Mouse (Mus musculus): ENCODE measurements around the gene Klc4. TPM values are rescaled to one million over a fixed set of nuclear protein-coding genes. Genes with fewer than 3 reads are reported as not detected.
A peak's percentile ranks its signal among the peaks of the same experiment; 100 is the strongest.

Gene Klc4
- polyA plus RNA-seq, 1 experiment from 2014 or later, result 12.3 TPM

DNA sequence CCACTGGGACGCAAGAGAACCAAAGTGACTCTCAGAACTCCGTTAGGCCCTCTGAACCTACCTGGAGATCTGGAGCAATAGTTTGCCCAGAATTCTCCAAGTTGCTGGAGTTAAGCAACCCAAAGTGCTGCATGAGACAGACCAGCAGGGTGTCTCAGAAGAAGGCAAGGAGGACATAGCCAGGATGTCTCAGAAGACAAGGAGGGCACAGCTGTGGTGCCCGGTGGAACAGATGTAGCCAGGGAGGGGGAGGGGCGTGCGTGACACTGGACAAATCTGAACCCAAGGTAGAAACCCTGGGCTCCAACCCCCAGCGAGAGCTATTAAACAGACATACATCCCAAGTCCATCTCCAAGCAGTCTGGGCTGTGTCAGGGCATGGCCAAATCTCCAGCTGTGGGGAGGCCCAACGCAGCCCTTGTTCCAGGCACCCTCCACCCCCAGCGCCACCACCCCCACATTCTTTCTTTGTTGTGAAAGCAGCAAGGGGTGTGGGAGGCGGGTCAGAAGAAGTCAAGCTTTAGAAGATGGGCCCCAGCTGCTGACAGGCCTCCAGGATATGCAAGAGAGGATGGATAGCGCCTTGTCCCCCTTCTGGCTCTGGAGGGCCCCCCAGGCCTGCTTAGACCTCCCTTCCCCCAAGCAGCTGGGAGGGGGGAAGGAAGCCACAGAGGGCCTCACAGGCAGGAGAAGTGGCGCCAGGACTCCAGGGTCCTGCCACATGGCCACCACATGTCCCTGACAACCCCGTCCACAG is 16.0 kb downstream of the Klc4 start:
- DNase-seq (ENCODE audit: low spot score), result peak; percentile 68
- peaks cover 26% of the 10 kb centered on the region for H3K4me1 ChIP-seq (replicated peaks; ENCODE audit: control insufficient read depth, insufficient read depth, low read length)
- peak overlapping the region; percentile 44 for H3K27ac ChIP-seq (ENCODE audit: low read depth, low read length)
- H3K9me3 ChIP-seq (ENCODE audit: control insufficient read depth, low read length), result no peaks in the 10 kb centered on the region
- H3K9ac ChIP-seq (ENCODE audit: low read depth, low read length), result peak overlapping the region; percentile 73; the same call in 1 of the 2 replicates
- H3K36me3 ChIP-seq (ENCODE audit: control insufficient read depth, insufficient read depth, low read length), result no peaks in the 10 kb centered on the region
- H3K4me3 ChIP-seq (ENCODE audit: low read depth, low read length), result peak overlapping the region; percentile 60
- 19% methylated on average over 11 of the region's 12 CpGs for WGBS
- H3K27me3 ChIP-seq (replicated peaks; ENCODE audit: control insufficient read depth, insufficient read depth, low read length), result peaks cover 23% of the 10 kb centered on the region
- peak; percentile 37; the same call in 1 of the 2 replicates for ATAC-seq (replicated peaks; ENCODE audit: low FRiP score)
- peak overlapping the region; percentile 74 for H3K4me2 ChIP-seq

DNA sequence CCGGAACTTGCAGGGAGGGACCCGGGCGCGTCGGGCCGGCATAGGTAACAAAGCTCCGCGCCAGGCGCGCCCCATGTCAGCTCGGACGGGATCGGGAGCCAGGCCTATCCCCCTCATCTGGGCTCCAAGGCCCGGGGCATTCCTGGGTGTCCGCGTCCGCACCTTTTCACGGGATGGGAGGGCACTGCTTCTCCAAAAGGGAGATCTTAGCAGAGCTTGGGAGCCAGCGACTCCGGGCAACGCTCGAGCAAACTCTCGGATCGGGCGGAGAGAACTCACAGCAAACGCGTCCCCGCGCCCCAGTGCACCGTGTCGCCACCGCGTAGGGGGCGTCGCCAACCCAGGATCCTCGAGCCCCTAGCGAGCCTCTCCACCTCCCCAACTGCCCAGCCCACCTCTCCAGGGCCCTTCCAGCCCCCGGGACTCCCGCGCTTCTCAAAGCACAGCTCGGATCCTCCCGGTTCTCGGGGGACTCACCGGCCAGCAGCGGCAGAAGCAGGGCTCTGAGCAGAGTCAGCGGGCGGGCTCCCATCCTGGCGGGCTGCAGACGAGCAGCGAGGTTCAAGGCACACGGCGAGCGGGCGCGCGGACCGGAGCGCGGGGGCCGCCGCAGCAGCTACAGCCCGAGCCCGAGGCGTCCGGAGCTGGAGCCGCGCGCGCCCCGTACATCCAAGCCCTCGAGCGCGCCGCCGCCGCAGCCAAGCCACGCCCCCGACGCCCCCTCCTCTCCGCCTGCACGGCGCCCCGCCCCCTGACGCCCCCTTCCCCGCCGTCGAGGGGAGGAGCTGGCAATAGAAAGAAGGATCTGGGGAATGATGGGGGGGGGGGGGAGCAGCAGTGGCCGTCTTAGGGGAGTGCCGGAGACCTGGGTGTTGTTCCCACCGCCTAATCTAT is 16.8 kb downstream of the Klc4 start, which contains the start of gene Ptk7:
TSS of gene Ptk7 (minus strand) at position 714 of the 894 bp plus-strand sequence.
- H3K4me1 ChIP-seq (replicated peaks; ENCODE audit: control insufficient read depth, insufficient read depth, low read length), result peaks cover 33% of the 10 kb centered on the region

DNA sequence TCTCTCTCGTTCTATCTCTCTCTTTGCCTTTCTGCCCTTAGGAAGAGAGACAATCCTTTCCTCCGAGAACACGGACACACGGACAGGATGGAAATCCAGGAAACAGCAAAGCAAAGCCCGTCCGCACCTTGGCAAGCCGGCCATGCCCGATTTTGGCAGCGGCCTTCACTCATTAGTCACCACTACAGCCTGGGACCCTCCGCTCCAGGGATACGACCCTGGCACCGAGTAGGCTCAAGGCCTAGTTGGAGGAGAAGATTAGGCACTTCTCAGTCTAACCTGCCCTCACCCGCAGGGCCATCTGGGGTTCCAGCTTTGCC is 17.4 kb downstream of the Klc4 start:
- WGBS, result 2% methylated on average over 13 of the region's 13 CpGs
- peak overlapping the region; percentile 60 for H3K4me3 ChIP-seq (ENCODE audit: low read depth, low read length)
- H3K36me3 ChIP-seq (ENCODE audit: control insufficient read depth, insufficient read depth, low read length), result no peaks in the 10 kb centered on the region
- no peaks in the 10 kb centered on the region for H3K9me3 ChIP-seq (ENCODE audit: control insufficient read depth, low read length)
- peaks cover 36% of the 10 kb centered on the region for H3K4me1 ChIP-seq (replicated peaks; ENCODE audit: control insufficient read depth, insufficient read depth, low read length)
- ATAC-seq (replicated peaks; ENCODE audit: low FRiP score) (0 out of 2 replicates have a peak, but pooled peaks have one; percentile 3), DNase-seq (ENCODE audit: low spot score) (peak; percentile 71)
- H3K27ac ChIP-seq (ENCODE audit: low read depth, low read length), result no peak overlapping the region
- peaks cover 23% of the 10 kb centered on the region for H3K27me3 ChIP-seq (replicated peaks; ENCODE audit: control insufficient read depth, insufficient read depth, low read length)
- H3K9ac ChIP-seq (ENCODE audit: low read depth, low read length), result peak overlapping the region; percentile 73
- peak overlapping the region; percentile 74 for H3K4me2 ChIP-seq

More for the DNA sequence above, 16.8 kb downstream of the Klc4 start, which contains the start of gene Ptk7:
- peaks cover 23% of the 10 kb centered on the region for H3K27me3 ChIP-seq (replicated peaks; ENCODE audit: control insufficient read depth, insufficient read depth, low read length)
- peak within 1 kb of the TSS; percentile 73 for H3K9ac ChIP-seq (ENCODE audit: low read depth, low read length)
- no peaks in the 10 kb centered on the region for H3K9me3 ChIP-seq (ENCODE audit: control insufficient read depth, low read length)
- H3K4me3 ChIP-seq (ENCODE audit: low read depth, low read length), result peak within 1 kb of the TSS; percentile 60
- under 1% methylated on average over 82 of the region's 90 CpGs for WGBS
- H3K36me3 ChIP-seq (ENCODE audit: control insufficient read depth, insufficient read depth, low read length), result no peaks in the 10 kb centered on the region
- peak within 1 kb of the TSS; percentile 44 for H3K27ac ChIP-seq (ENCODE audit: low read depth, low read length)
- ATAC-seq (replicated peaks; ENCODE audit: low FRiP score), result peak; percentile 44; the same call in 1 of the 2 replicates
- H3K4me2 ChIP-seq, result peak within 1 kb of the TSS; percentile 74
- DNase-seq (ENCODE audit: low spot score), result peak; percentile 83

DNA sequence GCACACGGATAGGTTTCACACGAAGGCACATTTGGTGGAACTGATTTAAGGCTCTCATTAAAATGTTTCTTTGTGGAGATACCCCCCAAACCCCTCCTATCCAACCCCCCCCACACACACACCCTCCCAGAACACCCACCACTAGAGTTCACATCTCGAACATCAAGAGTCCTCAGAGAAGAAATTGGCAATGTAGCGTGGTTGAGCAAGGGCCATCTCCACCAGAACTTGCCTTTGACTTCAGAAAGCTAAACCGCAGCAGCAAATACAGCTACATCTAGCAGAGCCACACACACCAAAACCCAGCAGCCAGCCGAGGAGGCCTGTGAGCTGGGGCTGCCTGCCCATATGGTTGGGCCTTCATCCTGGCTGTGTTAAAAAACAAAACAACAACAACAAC is 18.4 kb downstream of the Klc4 start:
- H3K27ac ChIP-seq (ENCODE audit: low read depth, low read length), result no peak overlapping the region
- peak overlapping the region; percentile 74 for H3K4me2 ChIP-seq
- H3K4me1 ChIP-seq (replicated peaks; ENCODE audit: control insufficient read depth, insufficient read depth, low read length), result peaks cover 41% of the 10 kb centered on the region
- 56% methylated on average over 6 of the region's 6 CpGs for whole genome bisulfite sequencing
- H3K4me3 ChIP-seq (ENCODE audit: low read depth, low read length), result peak overlapping the region; percentile 60
- ATAC-seq (replicated peaks; ENCODE audit: low FRiP score), result no peak
- DNase-seq (ENCODE audit: low spot score), result no peak
- no peak overlapping the region for H3K9ac ChIP-seq (ENCODE audit: low read depth, low read length)
- no peaks in the 10 kb centered on the region for H3K9me3 ChIP-seq (ENCODE audit: control insufficient read depth, low read length)
- peaks cover 23% of the 10 kb centered on the region for H3K27me3 ChIP-seq (replicated peaks; ENCODE audit: control insufficient read depth, insufficient read depth, low read length)
- no peaks in the 10 kb centered on the region for H3K36me3 ChIP-seq (ENCODE audit: control insufficient read depth, insufficient read depth, low read length)

DNA sequence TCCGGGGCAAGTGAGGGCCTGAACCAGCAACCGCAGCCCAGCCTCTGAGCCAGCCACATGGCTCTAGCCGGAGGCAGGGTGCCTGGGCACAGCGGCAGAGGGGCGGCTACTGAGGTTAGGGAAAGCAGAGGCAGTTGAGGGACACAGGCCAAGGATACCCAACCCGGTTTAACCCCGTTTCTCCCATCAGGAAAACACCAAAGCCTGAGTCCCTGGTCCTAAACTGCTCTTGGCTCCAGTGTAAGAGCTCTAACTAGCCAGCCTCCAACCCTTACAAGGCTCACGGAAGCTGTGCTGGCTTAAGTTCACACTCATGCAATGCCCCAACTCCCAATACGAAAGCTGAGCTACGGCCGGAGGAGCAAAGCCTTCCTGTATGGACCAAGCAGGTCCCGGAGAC is 21.2 kb downstream of the Klc4 start:
- no peak for DNase-seq (ENCODE audit: low spot score)
- 65% methylated on average over 12 of the region's 12 CpGs for WGBS
- no peak overlapping the region for H3K9ac ChIP-seq (ENCODE audit: low read depth, low read length)
- no peaks in the 10 kb centered on the region for H3K36me3 ChIP-seq (ENCODE audit: control insufficient read depth, insufficient read depth, low read length)
- peaks cover 47% of the 10 kb centered on the region for H3K4me1 ChIP-seq (replicated peaks; ENCODE audit: control insufficient read depth, insufficient read depth, low read length)
- no peak overlapping the region for H3K4me2 ChIP-seq
- no peak overlapping the region for H3K27ac ChIP-seq (ENCODE audit: low read depth, low read length)
- no peaks in the 10 kb centered on the region for H3K9me3 ChIP-seq (ENCODE audit: control insufficient read depth, low read length)
- H3K4me3 ChIP-seq (ENCODE audit: low read depth, low read length), result no peak overlapping the region
- H3K27me3 ChIP-seq (replicated peaks; ENCODE audit: control insufficient read depth, insufficient read depth, low read length), result peaks cover 20% of the 10 kb centered on the region
- ATAC-seq (replicated peaks; ENCODE audit: low FRiP score), result no peak

DNA sequence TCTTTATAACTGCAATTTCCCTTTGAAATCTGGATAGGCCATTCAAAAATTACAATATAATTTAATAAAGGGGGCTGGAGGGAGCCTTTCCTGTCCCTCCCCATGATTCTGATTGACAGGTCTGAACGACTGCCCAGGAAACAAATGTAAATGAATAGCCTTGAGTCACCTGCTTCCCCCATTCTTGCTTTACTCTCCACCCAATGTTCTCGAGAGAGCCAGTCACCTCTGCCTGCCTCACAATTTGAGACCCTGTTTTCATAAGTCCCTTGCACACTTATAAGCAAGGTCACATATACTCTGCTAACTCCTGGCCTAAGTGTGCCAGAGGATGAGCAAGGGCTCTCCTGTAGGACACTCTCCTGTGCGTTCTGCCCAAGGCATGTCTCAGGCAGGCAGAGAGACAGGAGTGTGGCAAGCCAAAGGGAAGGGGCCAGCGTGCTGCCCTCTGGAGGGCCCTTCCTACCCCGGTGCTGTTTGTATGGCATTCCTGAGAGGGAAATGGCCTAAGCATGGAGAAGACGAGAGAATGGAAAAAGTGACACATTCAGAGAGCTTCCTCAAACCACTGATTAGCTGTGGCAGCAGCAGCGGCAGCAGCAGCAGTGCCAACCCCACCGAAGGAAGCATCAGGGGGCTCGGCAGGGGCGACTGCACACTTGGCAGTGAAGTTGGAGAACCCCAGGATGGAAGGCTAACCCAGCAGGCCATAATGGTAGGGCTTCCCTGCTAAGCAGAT is 21.8 kb downstream of the Klc4 start:
- H3K27me3 ChIP-seq (replicated peaks; ENCODE audit: control insufficient read depth, insufficient read depth, low read length), result peaks cover 13% of the 10 kb centered on the region
- no peak overlapping the region for H3K4me3 ChIP-seq (ENCODE audit: low read depth, low read length)
- peaks cover 52% of the 10 kb centered on the region for H3K4me1 ChIP-seq (replicated peaks; ENCODE audit: control insufficient read depth, insufficient read depth, low read length)

DNA sequence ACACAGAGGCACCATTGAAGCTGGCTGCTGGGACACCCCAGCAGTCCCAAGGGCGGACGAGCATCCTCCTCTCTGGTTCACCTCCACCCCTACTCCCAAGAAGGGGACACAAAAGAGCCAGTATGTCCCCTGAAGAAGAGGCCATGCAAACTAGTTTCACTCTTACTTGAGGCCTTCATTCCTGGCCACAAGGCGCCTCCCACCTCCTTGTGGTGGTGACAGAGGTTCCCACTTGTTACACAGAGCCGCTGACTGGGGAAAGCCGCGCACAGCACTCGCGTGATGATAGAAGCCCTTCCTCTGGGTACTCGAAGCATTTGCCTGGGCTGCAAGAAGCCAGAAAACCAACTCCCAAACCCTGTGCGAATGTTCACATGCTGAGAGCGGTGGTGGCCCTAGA is 23.6 kb downstream of the Klc4 start:
- 57% methylated on average over 11 of the region's 11 CpGs for WGBS
- ATAC-seq (replicated peaks; ENCODE audit: low FRiP score), result no peak
- no peak for DNase-seq (ENCODE audit: low spot score)
- no peak overlapping the region for H3K9ac ChIP-seq (ENCODE audit: low read depth, low read length)
- H3K4me1 ChIP-seq (replicated peaks; ENCODE audit: control insufficient read depth, insufficient read depth, low read length), result peaks cover 49% of the 10 kb centered on the region
- no peaks in the 10 kb centered on the region for H3K9me3 ChIP-seq (ENCODE audit: control insufficient read depth, low read length)
- no peaks in the 10 kb centered on the region for H3K27me3 ChIP-seq (replicated peaks; ENCODE audit: control insufficient read depth, insufficient read depth, low read length)
- no peaks in the 10 kb centered on the region for H3K36me3 ChIP-seq (ENCODE audit: control insufficient read depth, insufficient read depth, low read length)
- no peak overlapping the region for H3K4me3 ChIP-seq (ENCODE audit: low read depth, low read length)
- no peak overlapping the region; the same call in 1 of the 2 replicates for H3K4me2 ChIP-seq
- no peak overlapping the region for H3K27ac ChIP-seq (ENCODE audit: low read depth, low read length)

More for the DNA sequence above, 21.8 kb downstream of the Klc4 start:
- H3K4me2 ChIP-seq, result no peak overlapping the region
- H3K36me3 ChIP-seq (ENCODE audit: control insufficient read depth, insufficient read depth, low read length), result no peaks in the 10 kb centered on the region
- no peaks in the 10 kb centered on the region for H3K9me3 ChIP-seq (ENCODE audit: control insufficient read depth, low read length)
- H3K27ac ChIP-seq (ENCODE audit: low read depth, low read length), result no peak overlapping the region
- ATAC-seq (replicated peaks; ENCODE audit: low FRiP score) (no peak), DNase-seq (ENCODE audit: low spot score) (no peak)
- no peak overlapping the region for H3K9ac ChIP-seq (ENCODE audit: low read depth, low read length)
- 30% methylated on average over 10 of the region's 10 CpGs for WGBS

DNA sequence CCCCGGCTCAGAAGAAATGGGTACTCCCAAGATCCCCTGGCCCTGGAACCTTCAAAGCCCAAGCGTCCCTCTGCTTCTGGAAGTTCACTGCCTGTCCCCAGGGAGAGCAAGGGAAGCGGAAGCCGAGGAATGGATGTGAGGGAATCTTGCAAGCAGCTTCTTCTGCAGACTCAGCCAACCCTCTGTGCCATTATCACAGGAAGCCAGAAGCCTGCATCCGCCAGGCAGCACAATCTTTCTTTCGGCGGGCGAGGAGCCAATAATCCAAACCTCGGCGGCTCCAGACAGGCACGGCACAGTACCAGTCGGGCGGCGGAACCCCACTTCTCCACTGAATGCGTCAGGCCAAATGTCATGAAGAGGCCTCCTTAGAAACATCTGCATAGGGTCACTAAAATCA is 24.5 kb downstream of the Klc4 start:
- Histone ChIP-seq H3K4me2 (peak overlapping the region; percentile 15; the same call in 1 of the 2 replicates), H3K4me1 (replicated peaks; ENCODE audit: control insufficient read depth, insufficient read depth, low read length) (peaks cover 52% of the 10 kb centered on the region)
- 43% methylated on average over 15 of the region's 15 CpGs for WGBS

More for the DNA sequence above, 24.5 kb downstream of the Klc4 start:
- Histone ChIP-seq H3K9me3 (ENCODE audit: control insufficient read depth, low read length) (no peaks in the 10 kb centered on the region), H3K27me3 (replicated peaks; ENCODE audit: control insufficient read depth, insufficient read depth, low read length) (no peaks in the 10 kb centered on the region), H3K9ac (ENCODE audit: low read depth, low read length) (no peak overlapping the region), H3K27ac (ENCODE audit: low read depth, low read length) (peak overlapping the region; percentile 45; the same call in 1 of the 2 replicates), H3K36me3 (ENCODE audit: control insufficient read depth, insufficient read depth, low read length) (no peaks in the 10 kb centered on the region), H3K4me3 (ENCODE audit: low read depth, low read length) (no peak overlapping the region)
- no peak for ATAC-seq (replicated peaks; ENCODE audit: low FRiP score)
- DNase-seq (ENCODE audit: low spot score), result peak; percentile 50
